Mouse (Mus musculus) megakaryocyte, embryonic 14.5 days (primary cell): ENCODE measurements at regions not wholly inside any gene's neighbourhood (a gene's known extent, or its start where the extent isn't known, plus 50 kb on each side); places are given as distances from the start of the nearest gene placed in this dataset.

ENCODE experiments used
- FLI1 ChIP-seq: IDR thresholded peaks from 2 replicates; pipeline ENCODE4 v1.6.1; 2012; ENCODE audit warnings: low read length, inconsistent platforms, mixed read lengths
- GATA1 ChIP-seq: IDR thresholded peaks from 3 replicates; pipeline ENCODE4 v1.6.1; 2012; ENCODE audit warnings: mixed read lengths, low read length, inconsistent platforms, borderline replicate concordance

GRCm38 (mm10) chr16:73679804-73680203 is 731.8 kb downstream of the Robo2 start:
- no peak for TF ChIP-seq GATA1
- no peak for TF ChIP-seq FLI1
